Mouse (Mus musculus) MEL (cell line): ENCODE data around the gene 1110008L16Rik. TPM values are rescaled to one million over a fixed set of nuclear protein-coding genes. Genes with fewer than 3 reads are reported as not detected.
A peak's percentile ranks its signal among the peaks of the same experiment; 100 is the strongest.

Source experiments
- DNase-seq: peaks from one replicate; pipeline ENCODE4 v3.0.0; 2011; ENCODE audit warnings: low read depth, low spot score
- H3K27ac ChIP-seq: 2 replicates; pipeline ENCODE4 v1.5.1; 2012; ENCODE audit warnings: low read depth, mild to moderate bottlenecking, control low read depth, low read length, moderate library complexity; ENCODE audit not compliant: control insufficient read depth
- H3K27me3 ChIP-seq, 2 experiments: fragments of 150-350 bp in 1 of 2; sonication (generic) in 1 of 2; 2 replicates each; pipeline ENCODE4 v1.6.1; 2012; ENCODE audit warnings: low read length in 2 of 2, mild to moderate bottlenecking in 2 of 2, improper control_type of control experiment in 1 of 2, moderate library complexity in 1 of 2; ENCODE audit not compliant: insufficient read depth in 2 of 2, control insufficient read depth in 1 of 2
- H3K36me3 ChIP-seq, 2 experiments: 2 replicates each; pipeline ENCODE4 v1.6.1; 2012 to 2014; ENCODE audit warnings: low read length in 2 of 2, improper control_type of control experiment in 1 of 2, inconsistent platforms in 1 of 2, mild to moderate bottlenecking in 1 of 2; ENCODE audit not compliant: insufficient read depth in 2 of 2, control insufficient read depth in 1 of 2
- H3K4me1 ChIP-seq, 2 experiments: fragments of 150-350 bp in 1 of 2; sonication (generic) in 1 of 2; 2 replicates each; pipeline ENCODE4 v1.6.1; 2012; ENCODE audit warnings: low read length in 2 of 2, improper control_type of control experiment in 1 of 2, mild to moderate bottlenecking in 1 of 2; ENCODE audit not compliant: insufficient read depth in 2 of 2, control insufficient read depth in 1 of 2
- H3K4me3 ChIP-seq, 2 experiments: fragments of 150-350 bp in 1 of 2; sonication (generic) in 1 of 2; 2 replicates each; pipeline ENCODE4 v1.5.1; 2012; ENCODE audit warnings: low read depth in 2 of 2, low read length in 2 of 2, mild to moderate bottlenecking in 2 of 2, moderate library complexity in 2 of 2, control low read depth in 1 of 2, improper control_type of control experiment in 1 of 2; ENCODE audit not compliant: control insufficient read depth in 1 of 2, insufficient read depth in 1 of 2
- H3K79me2 ChIP-seq: 2 replicates; pipeline ENCODE4 v1.6.1; 2012; ENCODE audit warnings: mild to moderate bottlenecking, low read length, moderate library complexity; ENCODE audit not compliant: control insufficient read depth, poor library complexity, insufficient read depth
- H3K9ac ChIP-seq: 2 replicates; pipeline ENCODE4 v1.6.1; 2012; ENCODE audit warnings: low read depth, mild to moderate bottlenecking, control low read depth, low read length, moderate library complexity; ENCODE audit not compliant: control insufficient read depth, poor library complexity, severe bottlenecking
- H3K9me3 ChIP-seq: fragments of 150-350 bp; sonication (generic); replicated peaks from 2 replicates; pipeline ENCODE4 v1.6.1; 2012; ENCODE audit warnings: mild to moderate bottlenecking, low read length, improper control_type of control experiment, moderate library complexity; ENCODE audit not compliant: insufficient read depth
- BHLHE40 ChIP-seq: IDR thresholded peaks from 2 replicates; pipeline ENCODE4 v1.6.1; 2012; ENCODE audit warnings: low read depth, mild to moderate bottlenecking, inconsistent platforms, low read length, improper control_type of control experiment, borderline replicate concordance
- CHD2 ChIP-seq: IDR thresholded peaks from 2 replicates; pipeline ENCODE4 v1.6.1; 2011; ENCODE audit warnings: low read length, improper control_type of control experiment
- EP300 ChIP-seq, 2 experiments: IDR thresholded peaks; 2 replicates each; pipeline ENCODE4 v1.6.1; 2011; ENCODE audit warnings: improper control_type of control experiment in 2 of 2, low read length in 2 of 2, low read depth in 1 of 2, mild to moderate bottlenecking in 1 of 2
- ETS1 ChIP-seq: IDR thresholded peaks from 2 replicates; pipeline ENCODE4 v1.6.1; 2012; ENCODE audit warnings: low read depth, mild to moderate bottlenecking, inconsistent platforms, low read length, improper control_type of control experiment, moderate library complexity
- GABPA ChIP-seq: IDR thresholded peaks from 2 replicates; pipeline ENCODE4 v1.6.1; 2012; ENCODE audit warnings: low read depth, mild to moderate bottlenecking, inconsistent platforms, low read length, improper control_type of control experiment, moderate library complexity
- GATA1 ChIP-seq: IDR thresholded peaks from 2 replicates; pipeline ENCODE4 v1.6.1; 2011; ENCODE audit warnings: low read depth, low read length, improper control_type of control experiment
- HCFC1 ChIP-seq: IDR thresholded peaks from 2 replicates; pipeline ENCODE4 v1.6.1; 2012; ENCODE audit warnings: low read depth, mild to moderate bottlenecking, inconsistent platforms, low read length, improper control_type of control experiment, moderate library complexity
- JUND ChIP-seq: IDR thresholded peaks from 2 replicates; pipeline ENCODE4 v1.6.1; 2011; ENCODE audit warnings: low read depth, mild to moderate bottlenecking, improper control_type of control experiment, low read length
- KAT2A ChIP-seq: conservative IDR thresholded peaks from 2 replicates; pipeline ENCODE4 v1.6.1; 2012; ENCODE audit warnings: low read depth, low read length, improper control_type of control experiment, inconsistent platforms
- MAFK ChIP-seq: IDR thresholded peaks from 2 replicates; pipeline ENCODE4 v1.6.1; 2011; ENCODE audit warnings: low read depth, mild to moderate bottlenecking, low read length, improper control_type of control experiment, borderline replicate concordance
- MAX ChIP-seq: IDR thresholded peaks from 2 replicates; pipeline ENCODE4 v1.6.1; 2011; ENCODE audit warnings: low read length, improper control_type of control experiment
- MAZ ChIP-seq: IDR thresholded peaks from 2 replicates; pipeline ENCODE4 v1.6.1; 2012; ENCODE audit warnings: low read depth, mild to moderate bottlenecking, inconsistent platforms, low read length, improper control_type of control experiment
- MEF2A ChIP-seq: IDR thresholded peaks from 2 replicates; pipeline ENCODE4 v1.6.1; 2014; ENCODE audit warnings: low read depth, mild to moderate bottlenecking, inconsistent platforms, low read length, improper control_type of control experiment; ENCODE audit not compliant: poor library complexity, insufficient replicate concordance, severe bottlenecking; ENCODE audit errors: extremely low read depth
- NELFE ChIP-seq: IDR thresholded peaks from 2 replicates; pipeline ENCODE4 v1.6.1; 2011; ENCODE audit warnings: low read depth, low read length, improper control_type of control experiment
- POLR2A ChIP-seq, 2 experiments: IDR thresholded peaks; 2 replicates each; pipeline ENCODE4 v1.6.1; 2011 to 2012; ENCODE audit warnings: low read length in 2 of 2, mild to moderate bottlenecking in 2 of 2, control low read depth in 1 of 2, improper control_type of control experiment in 1 of 2, low read depth in 1 of 2, moderate library complexity in 1 of 2; ENCODE audit not compliant: control insufficient read depth in 1 of 2, insufficient read depth in 1 of 2, poor library complexity in 1 of 2
- POLR2AphosphoS2 ChIP-seq: IDR thresholded peaks from 2 replicates; pipeline ENCODE4 v1.6.1; 2011; ENCODE audit warnings: low read length, improper control_type of control experiment
- RAD21 ChIP-seq: IDR thresholded peaks from 2 replicates; pipeline ENCODE4 v1.6.1; 2011; ENCODE audit warnings: mild to moderate bottlenecking, low read depth, low read length, improper control_type of control experiment
- RCOR1 ChIP-seq: IDR thresholded peaks from 2 replicates; pipeline ENCODE4 v1.6.1; 2012; ENCODE audit warnings: low read depth, mild to moderate bottlenecking, inconsistent platforms, low read length, improper control_type of control experiment
- TAL1 ChIP-seq: IDR thresholded peaks from 2 replicates; pipeline ENCODE4 v1.6.1; 2012; ENCODE audit warnings: mild to moderate bottlenecking, inconsistent platforms, low read length, moderate library complexity, mixed read lengths
- TBP ChIP-seq: IDR thresholded peaks from 2 replicates; pipeline ENCODE4 v1.8.0; 2011; ENCODE audit warnings: low read depth, low read length, improper control_type of control experiment
- UBTF ChIP-seq: IDR thresholded peaks from 2 replicates; pipeline ENCODE4 v1.6.1; 2012; ENCODE audit warnings: low read depth, mild to moderate bottlenecking, inconsistent platforms, low read length, improper control_type of control experiment, moderate library complexity, borderline replicate concordance; ENCODE audit not compliant: insufficient read depth
- USF1 ChIP-seq: IDR thresholded peaks from 2 replicates; pipeline ENCODE4 v1.6.1; 2014; ENCODE audit warnings: low read depth, mild to moderate bottlenecking, inconsistent platforms, low read length, improper control_type of control experiment, moderate library complexity
- ZC3H11A ChIP-seq: IDR thresholded peaks from 2 replicates; pipeline ENCODE4 v1.6.1; 2012; ENCODE audit warnings: low read depth, mild to moderate bottlenecking, inconsistent platforms, low read length, improper control_type of control experiment
- ZKSCAN1 ChIP-seq: IDR thresholded peaks from 2 replicates; pipeline ENCODE4 v1.6.1; 2012; ENCODE audit warnings: low read depth, mild to moderate bottlenecking, inconsistent platforms, low read length, improper control_type of control experiment, moderate library complexity
- ZMIZ1 ChIP-seq: IDR thresholded peaks from 2 replicates; pipeline ENCODE4 v1.6.1; 2012; ENCODE audit warnings: low read depth, mild to moderate bottlenecking, inconsistent platforms, low read length, improper control_type of control experiment, moderate library complexity
- ZNF384 ChIP-seq: IDR thresholded peaks from 2 replicates; pipeline ENCODE4 v1.6.1; 2012; ENCODE audit warnings: low read depth, mild to moderate bottlenecking, inconsistent platforms, low read length, improper control_type of control experiment
- polyA plus RNA-seq, 2 experiments: library from polyadenylated mRNA; stranded (reverse) in 1 of 2; unstranded in 1 of 2; fragments of >175 nt in 1 of 2; fragments of >200 nt in 1 of 2; gene quantifications; 2 replicates each; pipeline versions ENCODE4 v1.2.1 to v1.2.4; 2012; ENCODE audit warnings: low replicate concordance in 2 of 2, low read depth in 1 of 2; ENCODE audit not compliant: insufficient read length in 2 of 2, insufficient read depth in 1 of 2, missing spikeins in 1 of 2
- total RNA-seq: library from RNA; depleted of rRNA; stranded (reverse); fragments of 300-350 nt; gene quantifications from 2 replicates; pipeline ENCODE4 v1.2.3, GENCODE M21; 2012

1110008L16Rik gene
- total and polyA plus RNA-seq, 3 experiments = 24.9 to 26.2 TPM; not detected in 1

- TF ChIP-seq ETS1 = peak; percentile 85
- 0 out of 2 replicates have a peak, but pooled peaks have one; percentile 39 for TF ChIP-seq ZMIZ1
- TF ChIP-seq GATA1 = peak; percentile 77
- TF ChIP-seq RCOR1 = no peak; the same call in 1 of the 2 replicates
- TF ChIP-seq RAD21 = no peak
- TF ChIP-seq USF1 = no peak
- no peak; the same call in 1 of the 2 replicates for TF ChIP-seq CHD2
- TF ChIP-seq JUND = no peak
- no peak for TF ChIP-seq GABPA
- no peak for TF ChIP-seq BHLHE40
- no peak; the same call in 1 of the 2 replicates for TF ChIP-seq TAL1
- no peak for TF ChIP-seq MEF2A
- TF ChIP-seq POLR2A (IDR thresholded peaks at IDR 0.05; ENCODE audit: control insufficient read depth in 1 of 2, insufficient read depth in 1 of 2, low read depth in 1 of 2, low read length in 2 of 2, poor library complexity in 1 of 2) = no peak
- no peak for TF ChIP-seq MAX
- no peak for TF ChIP-seq UBTF
- no peak for TF ChIP-seq NELFE
- no peak for TF ChIP-seq POLR2AphosphoS2
- TF ChIP-seq EP300 (IDR thresholded peaks at IDR 0.05; ENCODE audit: low read depth in 1 of 2, low read length in 2 of 2) = peak; percentile 84 to 85
- no peak for TF ChIP-seq ZC3H11A
- peak; percentile 26; the same call in 1 of the 2 replicates for TF ChIP-seq HCFC1
- TF ChIP-seq MAFK = no peak
- TF ChIP-seq KAT2A = no peak
- TF ChIP-seq ZKSCAN1 = no peak
Measured at GRCm38 (mm10) chr12:55387083-55387787, 87.9 kb downstream of the 1110008L16Rik start (continued).

- H3K27me3 ChIP-seq = no peaks in the 10 kb centered on the region
- H3K36me3 ChIP-seq = peaks cover 0 to 22% of the 10 kb centered on the region in 2 experiments; a peak in 2 of 4 replicates
- H3K4me3 ChIP-seq = peak overlapping the region; percentile 44
- peaks cover 21 to 43% of the 10 kb centered on the region in 2 experiments for H3K4me1 ChIP-seq
- peak overlapping the region; percentile 76 for H3K27ac ChIP-seq
- peak overlapping the region; percentile 54 for H3K9ac ChIP-seq
- TF ChIP-seq TBP (no peak), ETS1 (no peak), MAZ (0 out of 2 replicates have a peak, but pooled peaks have one; percentile 1), ZNF384 (0 out of 2 replicates have a peak, but pooled peaks have one; percentile 3)
- DNase-seq = peak; percentile 66
- H3K79me2 ChIP-seq = no peaks in the 10 kb centered on the region
- no peaks in the 10 kb centered on the region for H3K9me3 ChIP-seq
Measured at GRCm38 (mm10) chr12:55387788-55388465, 88.5 kb downstream of the 1110008L16Rik start.
